Mouse (Mus musculus) CH12.LX (cell line): ENCODE data around the gene Igbp1b. TPM values are rescaled to one million over a fixed set of nuclear protein-coding genes. Genes with fewer than 3 reads are reported as not detected.

Source experiments
- DNase-seq: peaks from one replicate; pipeline ENCODE4 v3.0.0-alpha.2; 2013; ENCODE audit errors: extremely low read depth
- H3K27ac ChIP-seq: 2 replicates; pipeline ENCODE4 v1.5.1; 2012; ENCODE audit warnings: low read depth, mild to moderate bottlenecking, control low read depth, moderate library complexity; ENCODE audit not compliant: insufficient read depth
- H3K27me3 ChIP-seq: replicated peaks from 2 replicates; pipeline ENCODE3; 2012; ENCODE audit warnings: inconsistent platforms
- H3K36me3 ChIP-seq, 2 experiments: replicated peaks in 1 of 2; 2 replicates each; pipeline versions ENCODE3 to v1.6.1; 2012; ENCODE audit warnings: inconsistent platforms in 1 of 2, low read length in 1 of 2, mild to moderate bottlenecking in 1 of 2, mixed read lengths in 1 of 2, moderate library complexity in 1 of 2; ENCODE audit not compliant: control insufficient read depth in 1 of 2, insufficient read depth in 1 of 2
- H3K4me1 ChIP-seq, 2 experiments: 2 replicates each; pipeline ENCODE4 v1.6.1; 2012; ENCODE audit warnings: inconsistent platforms in 1 of 2, moderate library complexity in 1 of 2; ENCODE audit not compliant: insufficient read depth in 2 of 2, control insufficient read depth in 1 of 2
- H3K4me2 ChIP-seq: 2 replicates; pipeline ENCODE4 v1.6.1; 2012; ENCODE audit warnings: low read depth, mild to moderate bottlenecking, control low read depth; ENCODE audit not compliant: poor library complexity, insufficient read depth, severe bottlenecking
- H3K4me3 ChIP-seq, 3 experiments: fragments of 150-350 bp in 1 of 3; sonication (generic) in 1 of 3; replicated peaks in 1 of 3; 2 replicates each; pipeline versions ENCODE3 to v1.5.1; 2011 to 2012; ENCODE audit warnings: low read depth in 2 of 3, low read length in 2 of 3, mild to moderate bottlenecking in 2 of 3, moderate library complexity in 2 of 3, control low read depth in 1 of 3, improper control_type of control experiment in 1 of 3, inconsistent platforms in 1 of 3, mixed read lengths in 1 of 3; ENCODE audit not compliant: poor library complexity in 1 of 3
- H3K79me2 ChIP-seq: replicated peaks from 2 replicates; pipeline ENCODE4 v1.6.1; 2012; ENCODE audit warnings: mild to moderate bottlenecking, moderate library complexity; ENCODE audit not compliant: control insufficient read depth, poor library complexity, insufficient read depth, severe bottlenecking; ENCODE audit errors: extremely low read depth
- H3K9ac ChIP-seq: 2 replicates; pipeline ENCODE4 v1.6.1; 2012; ENCODE audit warnings: low read depth, mild to moderate bottlenecking, control low read depth, moderate library complexity; ENCODE audit not compliant: insufficient read depth
- H3K9me3 ChIP-seq: replicated peaks from 2 replicates; pipeline ENCODE3; 2012; ENCODE audit warnings: low read length, inconsistent platforms, mixed read lengths
- BHLHE40 ChIP-seq: IDR thresholded peaks from 2 replicates; pipeline ENCODE4 v1.6.1; 2011; ENCODE audit warnings: mild to moderate bottlenecking, low read depth, low read length, improper control_type of control experiment
- CHD1 ChIP-seq: IDR thresholded peaks from 2 replicates; pipeline ENCODE4 v1.6.1; 2012; ENCODE audit warnings: low read depth, low read length, improper control_type of control experiment, inconsistent platforms
- KAT2A ChIP-seq: IDR thresholded peaks from 2 replicates; pipeline ENCODE4 v1.6.1; 2012; ENCODE audit warnings: low read length, improper control_type of control experiment, inconsistent platforms; ENCODE audit not compliant: insufficient replicate concordance
- MXI1 ChIP-seq: IDR thresholded peaks from 2 replicates; pipeline ENCODE4 v1.6.1; 2011; ENCODE audit warnings: mild to moderate bottlenecking, low read depth, low read length, improper control_type of control experiment
- NRF1 ChIP-seq: IDR thresholded peaks from 2 replicates; pipeline ENCODE4 v1.6.1; 2014; ENCODE audit warnings: low read depth, mild to moderate bottlenecking, inconsistent platforms, low read length, improper control_type of control experiment, moderate library complexity
- PAX5 ChIP-seq: IDR thresholded peaks from 2 replicates; pipeline ENCODE4 v1.6.1; 2012; ENCODE audit warnings: low read length, inconsistent platforms, mixed read lengths
- RAD21 ChIP-seq: IDR thresholded peaks from 2 replicates; pipeline ENCODE4 v1.6.1; 2011; ENCODE audit warnings: low read depth, mild to moderate bottlenecking, low read length, improper control_type of control experiment, moderate library complexity
- ZC3H11A ChIP-seq: IDR thresholded peaks from 2 replicates; pipeline ENCODE4 v1.6.1; 2012; ENCODE audit warnings: low read depth, mild to moderate bottlenecking, inconsistent platforms, low read length, improper control_type of control experiment
- ZKSCAN1 ChIP-seq: IDR thresholded peaks from 2 replicates; pipeline ENCODE4 v1.6.1; 2012; ENCODE audit warnings: low read depth, inconsistent platforms, low read length, improper control_type of control experiment, borderline replicate concordance
- dilution Hi-C: fragments of 300-500 bp; cut with MboI; formaldehyde crosslinking; loops from 2 replicates; pipeline ENCODE4 v1.14.3; 2020; ENCODE audit warnings: low sequenced_read_pairs; ENCODE audit not compliant: extremely low pct_unique_long_range_greater_than_20kb, extremely low pct_ligation_motif_present
- in situ Hi-C: fragments of 300-500 bp; cut with MboI; formaldehyde crosslinking; loops from 3 replicates; pipeline ENCODE4 v1.14.3; 2019; ENCODE audit warnings: low sequenced_read_pairs, low pct_ligation_motif_present, low pct_unique_long_range_greater_than_20kb, mixed read lengths
- polyA plus RNA-seq: library from polyadenylated mRNA; unstranded; fragments of >175 nt; gene quantifications from 2 replicates; pipeline ENCODE4 v1.2.1, GENCODE M21; 2012; ENCODE audit warnings: low read depth; ENCODE audit not compliant: insufficient read length
- total RNA-seq, 2 experiments: library from RNA; depleted of rRNA; stranded (reverse); fragments of 300-350 nt in 1 of 2; fragments of >200 nt in 1 of 2; gene quantifications; 2 replicates each; pipeline ENCODE4 v1.2.3; 2012 to 2014

The Igbp1b gene
- total and polyA plus RNA-seq, 3 experiments, result not detected

DNA sequence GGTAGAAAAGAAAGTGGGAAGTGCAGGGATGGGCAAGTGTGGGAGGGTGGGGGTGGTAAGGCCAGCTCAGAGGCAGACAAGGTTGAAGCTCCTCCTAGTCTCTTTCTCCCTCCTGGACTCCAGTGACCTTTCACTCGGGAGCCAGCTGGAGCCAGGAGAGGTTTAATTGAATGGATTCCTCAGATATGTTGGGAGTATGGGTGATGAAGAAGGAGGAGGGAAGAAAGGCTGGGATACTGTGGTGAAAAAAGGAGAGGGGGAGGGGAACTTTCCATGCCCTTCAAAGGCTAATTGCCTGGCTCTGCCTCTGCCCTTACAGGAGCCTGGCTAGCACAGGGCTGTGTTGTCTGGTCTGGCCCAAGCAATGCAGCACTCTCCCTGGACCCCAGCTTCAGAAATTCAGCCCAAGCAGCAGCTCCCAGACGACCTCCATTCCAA, 14.4 kb upstream of the Igbp1b start:
- Histone ChIP-seq H3K4me2 (no peak overlapping the region), H3K27me3 (no peaks in the 10 kb centered on the region), H3K9ac (no peak overlapping the region), H3K4me3 (no peak overlapping the region), H3K79me2 (no peaks in the 10 kb centered on the region), H3K27ac (no peak overlapping the region), H3K4me1 (no peaks in the 10 kb centered on the region), H3K36me3 (no peaks in the 10 kb centered on the region), H3K9me3 (peaks cover 48% of the 10 kb centered on the region)
- dilution Hi-C loops (no loop called here), in situ Hi-C loops (no loop called here)
- DNase-seq, result no peak
- TF ChIP-seq BHLHE40 (no peak), CHD1 (no peak), PAX5 (no peak), MXI1 (no peak), RAD21 (no peak)
- TF ChIP-seq, all 38 proteins: peak for 0

DNA sequence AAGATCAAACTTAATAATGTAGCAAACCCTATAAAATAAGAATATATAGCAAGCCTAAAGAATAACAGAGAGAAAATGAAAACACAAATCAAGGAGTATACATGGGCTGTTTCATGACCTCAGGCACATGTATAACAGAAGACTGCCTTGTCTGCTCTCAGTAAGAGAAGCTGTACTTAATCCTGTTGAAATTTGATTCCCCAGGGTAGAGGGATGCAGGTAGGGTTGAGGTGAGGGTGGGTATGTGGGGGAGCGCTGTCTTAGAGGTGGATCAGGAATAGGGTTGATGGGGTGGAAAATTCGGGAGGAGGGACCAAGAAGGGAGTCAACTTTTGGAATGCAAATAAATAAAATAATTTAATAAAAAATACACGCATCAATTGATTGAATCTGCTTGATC, 7.1 kb upstream of the Igbp1b start:
- H3K4me2 ChIP-seq, result no peak overlapping the region
- H3K9me3 ChIP-seq, result peaks cover 35% of the 10 kb centered on the region
- H3K27me3 ChIP-seq, result no peaks in the 10 kb centered on the region
- dilution Hi-C loops, result no loop called here
- H3K4me3 ChIP-seq, result no peak overlapping the region
- TF ChIP-seq MXI1, result no peak
- TF ChIP-seq, all 38 proteins: peak for 0
- H3K9ac ChIP-seq, result no peak overlapping the region
- in situ Hi-C loops, result no loop called here
- H3K4me1 ChIP-seq, result no peaks in the 10 kb centered on the region
- H3K79me2 ChIP-seq, result no peaks in the 10 kb centered on the region
- no peaks in the 10 kb centered on the region for H3K36me3 ChIP-seq
- no peak for DNase-seq
- no peak overlapping the region for H3K27ac ChIP-seq

DNA sequence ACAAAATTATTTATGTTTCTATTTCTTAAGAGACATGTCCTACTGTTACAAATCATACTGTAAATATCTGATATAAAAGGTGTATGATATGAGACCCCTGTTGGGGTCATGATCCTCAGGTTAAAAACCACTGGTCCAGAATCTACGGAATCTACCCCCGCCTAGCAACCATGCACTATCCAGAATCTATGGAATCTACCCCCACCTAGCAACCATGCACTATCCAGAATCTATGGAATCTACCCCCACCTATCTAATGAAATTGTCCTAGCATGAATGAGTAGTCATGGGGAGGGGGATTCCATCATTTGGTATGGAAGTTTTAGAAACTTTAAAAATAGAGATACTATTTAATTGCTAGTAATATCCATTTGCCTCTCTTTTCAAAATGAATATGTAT, 12.7 kb downstream of the Igbp1b start:
- H3K27me3 ChIP-seq, result no peaks in the 10 kb centered on the region
- TF ChIP-seq NRF1, result no peak
- no peak for TF ChIP-seq KAT2A
- no peak for TF ChIP-seq ZC3H11A
- no peak for TF ChIP-seq ZKSCAN1
- dilution Hi-C loops (no loop called here), in situ Hi-C loops (no loop called here)
- H3K27ac ChIP-seq, result no peak overlapping the region
- no peaks in the 10 kb centered on the region for H3K36me3 ChIP-seq
- no peak overlapping the region for H3K4me3 ChIP-seq
- H3K9me3 ChIP-seq, result peaks cover 30% of the 10 kb centered on the region
- no peaks in the 10 kb centered on the region for H3K79me2 ChIP-seq
- no peak overlapping the region for H3K4me2 ChIP-seq
- H3K4me1 ChIP-seq, result no peaks in the 10 kb centered on the region
- H3K9ac ChIP-seq, result no peak overlapping the region
- DNase-seq, result no peak
